Mouse (Mus musculus): Measurements from ENCODE around the gene Nat8l. TPM values are rescaled to one million over a fixed set of nuclear protein-coding genes. Genes with fewer than 3 reads are reported as not detected.

Gene Nat8l
- polyA plus RNA-seq, 1 experiment from 2014 or later, result 0.47 TPM

DNA sequence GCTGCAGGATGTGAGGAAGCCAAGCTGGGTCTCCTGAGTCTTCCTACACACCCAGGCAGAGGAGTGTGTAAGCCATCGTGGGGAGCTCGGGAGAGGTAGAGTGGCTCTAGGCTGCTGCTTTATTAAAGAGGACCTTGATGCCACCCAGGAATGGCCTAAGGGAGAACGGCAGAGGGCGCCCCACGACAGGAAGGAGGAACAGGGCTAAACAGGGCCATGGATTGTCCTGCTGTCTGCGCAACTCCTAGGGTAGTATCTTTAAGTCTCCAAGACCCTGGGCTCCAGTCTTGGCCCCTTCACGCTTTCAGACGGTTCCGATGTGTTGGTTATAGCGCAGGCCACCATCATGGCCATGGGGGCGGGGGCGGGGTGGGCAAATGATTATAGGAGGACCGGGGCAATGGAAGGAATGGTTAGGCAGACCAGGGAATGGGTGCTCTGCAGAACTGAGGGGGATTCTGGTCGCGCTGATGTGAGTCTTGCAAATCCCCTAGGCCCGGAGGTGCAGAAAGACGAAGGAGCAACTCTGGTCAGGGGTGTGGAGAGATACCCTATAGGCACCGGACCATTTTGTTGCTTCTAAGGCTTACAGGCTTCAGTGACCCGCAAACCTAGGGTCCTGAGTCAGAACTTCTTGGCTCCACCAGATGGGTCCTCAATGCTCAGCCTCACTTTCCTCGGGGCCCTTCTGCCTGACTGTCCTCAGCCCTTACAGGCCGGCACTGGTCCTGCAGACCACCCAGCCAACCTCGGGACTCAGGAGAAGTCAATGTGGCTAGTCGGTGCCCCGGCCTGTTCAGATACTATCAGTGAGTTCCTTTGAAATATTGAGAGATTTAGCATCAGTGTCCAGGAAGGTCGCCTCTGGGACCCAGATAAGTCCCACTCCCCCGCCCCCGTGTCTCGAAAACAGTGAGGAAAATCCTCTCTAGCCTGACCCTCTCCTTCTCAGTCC, 836 bp upstream of the Nat8l start:
- 30% methylated on average over 28 of the region's 28 CpGs for WGBS
- peak; percentile 56 for DNase-seq (ENCODE audit: low spot score)
- H3K27me3 ChIP-seq (replicated peaks; ENCODE audit: low read depth, poor library complexity, severe bottlenecking), result peaks cover 68% of the 10 kb centered on the region
- H3K9me3 ChIP-seq, result no peaks in the 10 kb centered on the region
- H3K4me3 ChIP-seq, result peak overlapping the region; percentile 72
- peaks cover 35% of the 10 kb centered on the region for H3K4me1 ChIP-seq
- H3K36me3 ChIP-seq (replicated peaks), result no peaks in the 10 kb centered on the region
- H3K27ac ChIP-seq (replicated peaks), result peak overlapping the region; percentile 84; the same call in 1 of the 2 replicates

DNA sequence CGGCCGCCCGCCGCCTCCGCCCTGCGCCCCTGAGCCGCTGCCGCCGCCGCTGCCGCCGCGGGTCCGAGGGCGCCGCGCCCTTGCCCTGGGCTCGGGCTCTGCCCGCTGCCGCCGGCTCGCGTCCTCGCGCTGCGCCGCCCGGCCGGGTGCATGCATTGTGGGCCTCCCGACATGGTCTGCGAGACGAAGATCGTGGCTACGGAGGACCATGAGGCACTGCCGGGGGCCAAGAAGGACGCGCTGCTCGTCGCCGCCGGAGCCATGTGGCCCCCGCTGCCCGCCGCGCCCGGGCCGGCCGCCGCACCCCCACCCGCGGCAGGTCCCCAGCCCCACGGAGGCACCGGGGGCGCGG, 886 bp downstream of the Nat8l start:
- peaks cover 82% of the 10 kb centered on the region for H3K27me3 ChIP-seq (replicated peaks; ENCODE audit: low read depth, poor library complexity, severe bottlenecking)
- peaks cover 11% of the 10 kb centered on the region; the same call in 1 of the 2 replicates for H3K36me3 ChIP-seq (replicated peaks)
- no peak for DNase-seq (ENCODE audit: low spot score)
- peak overlapping the region; percentile 84 for H3K27ac ChIP-seq (replicated peaks)
- H3K4me3 ChIP-seq, result peak overlapping the region; percentile 72
- no peaks in the 10 kb centered on the region for H3K9me3 ChIP-seq
- WGBS, result 2% methylated on average over 55 of the region's 55 CpGs
- H3K4me1 ChIP-seq, result peaks cover 35% of the 10 kb centered on the region

DNA sequence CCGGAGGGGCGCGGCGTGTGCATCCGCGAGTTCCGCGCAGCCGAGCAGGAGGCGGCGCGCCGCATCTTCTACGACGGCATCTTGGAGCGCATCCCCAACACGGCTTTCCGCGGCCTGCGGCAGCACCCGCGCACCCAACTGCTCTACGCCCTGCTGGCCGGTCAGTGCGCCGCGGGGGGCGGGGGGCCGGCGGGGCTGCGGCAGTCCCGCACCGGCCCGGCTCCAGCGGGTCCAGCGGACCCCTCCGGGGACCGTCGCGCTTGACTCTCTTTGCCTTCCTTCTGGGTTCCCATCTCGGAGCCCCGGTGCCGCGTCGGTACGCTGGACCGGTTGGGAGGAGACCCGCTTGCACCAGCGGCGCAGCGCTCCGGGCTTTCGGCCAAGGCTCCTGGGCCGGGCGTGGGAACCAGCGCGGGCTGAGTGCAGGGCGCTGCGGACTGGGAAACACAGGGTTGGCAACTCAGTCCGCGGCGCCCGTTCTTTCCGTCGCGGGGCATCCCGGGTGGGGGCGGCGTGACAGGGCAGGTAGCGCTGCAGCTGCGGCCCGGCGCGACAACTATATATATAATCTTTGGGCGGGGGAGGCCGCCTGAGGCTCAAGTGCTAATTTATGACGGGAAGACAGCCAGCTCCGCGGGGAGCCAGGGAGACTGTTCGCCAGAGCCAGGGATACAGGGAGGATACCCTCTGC, 1.4 kb downstream of the Nat8l start:
- H3K27me3 ChIP-seq (replicated peaks; ENCODE audit: low read depth, poor library complexity, severe bottlenecking), result peaks cover 82% of the 10 kb centered on the region
- H3K36me3 ChIP-seq (replicated peaks), result peaks cover 13% of the 10 kb centered on the region; the same call in 1 of the 2 replicates
- H3K4me3 ChIP-seq, result peak overlapping the region; percentile 72
- DNase-seq (ENCODE audit: low spot score), result peak; percentile 54
- WGBS, result 1% methylated on average over 80 of the region's 80 CpGs
- no peaks in the 10 kb centered on the region for H3K9me3 ChIP-seq
- H3K4me1 ChIP-seq, result peaks cover 35% of the 10 kb centered on the region
- H3K27ac ChIP-seq (replicated peaks), result peak overlapping the region; percentile 84

DNA sequence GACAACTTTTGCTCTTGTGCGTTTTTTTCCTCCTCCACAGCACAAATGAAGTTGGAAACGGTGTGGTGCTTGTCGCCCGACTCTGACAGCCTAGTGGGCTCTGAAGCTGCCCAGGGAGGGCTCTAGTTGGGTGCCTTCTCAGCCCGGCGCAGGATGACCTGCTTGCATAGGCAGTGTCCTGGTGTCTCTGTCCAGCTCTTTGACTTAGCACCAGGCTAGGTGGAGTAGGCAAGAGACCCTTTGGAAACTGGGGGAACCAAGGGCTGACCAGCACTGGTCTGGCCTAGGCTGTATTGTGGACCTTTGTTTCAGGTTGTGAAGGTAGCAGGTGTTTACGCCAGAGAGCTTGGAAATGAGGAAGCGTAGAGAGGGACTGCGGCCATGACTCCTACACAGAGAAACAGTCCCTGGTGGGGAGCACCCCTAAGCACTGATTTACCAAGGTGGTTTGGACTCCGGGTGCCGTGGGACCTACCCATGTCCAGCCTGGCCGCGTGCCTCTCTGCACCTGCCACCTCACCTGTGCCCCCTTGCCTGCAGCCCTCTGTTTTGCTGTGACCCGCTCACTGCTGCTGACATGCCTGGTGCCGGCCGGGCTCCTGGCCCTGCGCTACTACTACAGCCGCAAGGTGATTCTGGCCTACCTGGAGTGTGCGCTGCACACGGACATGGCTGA, 2.2 kb downstream of the Nat8l start:
- H3K4me3 ChIP-seq, result peak overlapping the region; percentile 72
- no peak overlapping the region for H3K27ac ChIP-seq (replicated peaks)
- WGBS, result 72% methylated on average over 20 of the region's 20 CpGs
- H3K9me3 ChIP-seq, result no peaks in the 10 kb centered on the region
- H3K36me3 ChIP-seq (replicated peaks), result peaks cover 13% of the 10 kb centered on the region; the same call in 1 of the 2 replicates
- H3K4me1 ChIP-seq, result peaks cover 35% of the 10 kb centered on the region
- DNase-seq (ENCODE audit: low spot score), result no peak
- H3K27me3 ChIP-seq (replicated peaks; ENCODE audit: low read depth, poor library complexity, severe bottlenecking), result peaks cover 78% of the 10 kb centered on the region

DNA sequence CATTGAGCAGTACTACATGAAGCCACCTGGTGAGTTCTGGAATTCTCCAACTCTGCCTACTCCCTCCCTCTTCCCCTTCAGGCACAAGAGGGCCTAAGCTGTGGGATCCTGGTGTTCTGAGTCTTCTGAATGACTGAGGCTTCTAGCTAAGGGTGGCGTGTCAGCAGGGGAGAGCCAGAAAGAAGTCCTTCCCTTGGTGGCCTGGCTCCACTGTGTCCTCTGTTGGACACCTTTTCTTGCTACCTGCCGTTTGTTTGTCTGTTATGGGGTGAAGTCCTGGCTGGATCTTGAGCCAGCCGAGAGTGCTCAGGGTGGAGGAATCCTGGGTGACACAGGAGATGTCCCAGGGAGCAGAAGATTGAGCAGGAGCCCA, 2.7 kb downstream of the Nat8l start:
- Histone ChIP-seq H3K27ac (replicated peaks) (no peak overlapping the region), H3K27me3 (replicated peaks; ENCODE audit: low read depth, poor library complexity, severe bottlenecking) (peaks cover 78% of the 10 kb centered on the region), H3K4me1 (peaks cover 35% of the 10 kb centered on the region), H3K9me3 (no peaks in the 10 kb centered on the region), H3K36me3 (replicated peaks) (peaks cover 13% of the 10 kb centered on the region; the same call in 1 of the 2 replicates), H3K4me3 (no peak overlapping the region)
- DNase-seq (ENCODE audit: low spot score), result no peak
- 82% methylated on average over 3 of the region's 3 CpGs for whole genome bisulfite sequencing

DNA sequence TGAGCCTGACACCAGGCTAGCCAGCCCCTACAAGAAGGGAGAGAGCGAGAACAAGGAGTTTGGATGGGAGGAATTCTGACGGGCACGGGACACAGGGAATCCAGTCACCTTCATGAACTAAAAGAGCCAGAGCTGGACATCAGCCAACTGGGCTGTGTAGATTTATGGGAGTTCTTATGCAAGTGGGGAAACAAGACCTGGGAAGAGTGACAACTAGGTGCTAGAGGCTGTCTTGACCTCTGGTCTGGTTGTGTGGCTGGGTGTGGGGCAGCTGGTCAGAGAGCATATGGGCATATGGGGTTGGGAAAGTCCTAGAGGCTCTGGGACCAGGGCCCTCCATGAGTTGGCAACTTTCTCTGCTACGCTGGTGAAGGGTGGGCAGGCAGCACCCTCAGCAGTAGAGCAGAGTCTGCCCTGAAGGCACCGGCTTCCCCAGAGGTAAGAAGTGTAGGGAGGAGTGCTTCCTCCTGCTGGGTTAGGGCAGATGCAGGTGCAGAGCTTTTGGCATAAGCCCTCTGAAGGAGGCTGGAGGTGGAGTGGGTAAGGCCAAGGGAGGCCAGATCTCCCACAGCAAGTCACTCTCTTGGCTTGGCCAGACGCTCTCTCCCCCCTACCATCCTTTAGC, 3.8 kb downstream of the Nat8l start:
- Histone ChIP-seq H3K9me3 (no peaks in the 10 kb centered on the region), H3K4me3 (no peak overlapping the region), H3K27me3 (replicated peaks; ENCODE audit: low read depth, poor library complexity, severe bottlenecking) (peaks cover 69% of the 10 kb centered on the region), H3K27ac (replicated peaks) (no peak overlapping the region), H3K4me1 (peaks cover 35% of the 10 kb centered on the region), H3K36me3 (replicated peaks) (peaks cover 13% of the 10 kb centered on the region; the same call in 1 of the 2 replicates)
- no peak for DNase-seq (ENCODE audit: low spot score)
- WGBS, result 89% methylated on average over 6 of the region's 6 CpGs

DNA sequence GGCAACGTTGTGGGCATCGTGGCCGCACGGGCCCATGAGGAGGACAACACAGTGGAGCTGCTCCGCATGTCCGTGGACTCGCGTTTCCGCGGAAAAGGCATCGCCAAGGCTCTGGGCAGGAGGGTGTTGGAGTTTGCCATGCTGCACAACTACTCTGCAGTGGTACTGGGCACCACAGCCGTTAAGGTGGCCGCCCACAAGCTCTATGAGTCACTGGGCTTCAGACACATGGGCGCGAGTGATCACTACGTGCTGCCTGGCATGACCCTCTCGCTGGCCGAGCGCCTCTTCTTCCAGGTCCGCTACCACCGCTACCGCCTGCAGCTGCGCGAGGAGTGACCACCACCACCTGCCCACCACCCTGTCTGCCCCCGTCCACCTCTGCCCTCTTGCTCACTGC, 5.0 kb downstream of the Nat8l start:
- peak; percentile 8 for DNase-seq (ENCODE audit: low spot score)
- no peaks in the 10 kb centered on the region for H3K9me3 ChIP-seq
- peaks cover 13% of the 10 kb centered on the region; the same call in 1 of the 2 replicates for H3K36me3 ChIP-seq (replicated peaks)
- no peak overlapping the region for H3K27ac ChIP-seq (replicated peaks)
- WGBS, result 95% methylated on average over 25 of the region's 25 CpGs
- peaks cover 56% of the 10 kb centered on the region for H3K27me3 ChIP-seq (replicated peaks; ENCODE audit: low read depth, poor library complexity, severe bottlenecking)
- peaks cover 24% of the 10 kb centered on the region for H3K4me1 ChIP-seq
- no peak overlapping the region for H3K4me3 ChIP-seq

DNA sequence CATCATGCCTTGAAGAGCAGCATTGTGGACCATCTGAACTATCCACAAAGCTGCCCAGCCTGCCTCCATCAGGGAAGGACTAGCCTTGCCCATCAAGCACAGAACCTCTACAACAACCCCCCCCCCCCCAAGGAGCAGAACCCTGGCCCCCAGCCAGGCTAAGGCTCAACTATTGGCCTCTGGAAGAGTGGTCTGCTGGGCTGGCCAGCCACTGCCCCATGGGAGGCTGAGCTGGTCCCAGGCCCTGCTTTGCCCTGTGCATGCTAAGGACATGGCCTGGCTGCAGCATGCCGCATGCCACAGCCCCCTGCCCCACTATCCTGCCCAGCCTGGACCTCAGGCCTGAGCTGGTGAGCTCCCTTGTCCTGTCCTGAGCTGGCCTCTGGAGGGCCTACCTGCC, 5.6 kb downstream of the Nat8l start:
- no peak for DNase-seq (ENCODE audit: low spot score)
- Histone ChIP-seq H3K27me3 (replicated peaks; ENCODE audit: low read depth, poor library complexity, severe bottlenecking) (peaks cover 50% of the 10 kb centered on the region), H3K9me3 (no peaks in the 10 kb centered on the region), H3K36me3 (replicated peaks) (peaks cover 13% of the 10 kb centered on the region; the same call in 1 of the 2 replicates), H3K27ac (replicated peaks) (no peak overlapping the region), H3K4me1 (peaks cover 19% of the 10 kb centered on the region), H3K4me3 (no peak overlapping the region)
- WGBS, result 82% methylated on average over 1 of the region's 1 CpGs

DNA sequence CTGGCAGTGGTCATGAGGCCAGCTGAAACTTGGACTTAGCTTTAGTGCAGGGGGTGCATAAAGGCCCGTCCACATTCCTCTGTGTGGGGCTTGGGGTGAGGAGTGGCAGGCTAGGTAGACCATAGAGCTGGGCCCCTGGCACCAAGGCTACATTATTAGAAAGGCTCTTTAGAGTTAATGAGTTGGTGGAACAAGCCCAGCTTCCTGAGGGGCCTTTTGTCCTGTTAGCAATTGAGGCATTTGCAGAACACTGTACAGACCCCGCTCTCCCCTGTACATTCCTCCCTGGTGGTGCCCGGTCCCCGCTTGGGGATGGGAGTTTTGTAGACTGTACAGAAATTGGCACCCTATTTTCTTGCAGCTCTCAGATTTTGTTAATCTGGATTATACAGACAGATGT, 6.9 kb downstream of the Nat8l start:
- Histone ChIP-seq H3K36me3 (replicated peaks) (peaks cover 13% of the 10 kb centered on the region; the same call in 1 of the 2 replicates), H3K4me3 (no peak overlapping the region), H3K27me3 (replicated peaks; ENCODE audit: low read depth, poor library complexity, severe bottlenecking) (peaks cover 38% of the 10 kb centered on the region), H3K4me1 (peaks cover 8% of the 10 kb centered on the region; the same call in 1 of the 2 replicates), H3K9me3 (no peaks in the 10 kb centered on the region), H3K27ac (replicated peaks) (no peak overlapping the region)
- 93% methylated on average over 4 of the region's 4 CpGs for WGBS
- DNase-seq (ENCODE audit: low spot score), result no peak

DNA sequence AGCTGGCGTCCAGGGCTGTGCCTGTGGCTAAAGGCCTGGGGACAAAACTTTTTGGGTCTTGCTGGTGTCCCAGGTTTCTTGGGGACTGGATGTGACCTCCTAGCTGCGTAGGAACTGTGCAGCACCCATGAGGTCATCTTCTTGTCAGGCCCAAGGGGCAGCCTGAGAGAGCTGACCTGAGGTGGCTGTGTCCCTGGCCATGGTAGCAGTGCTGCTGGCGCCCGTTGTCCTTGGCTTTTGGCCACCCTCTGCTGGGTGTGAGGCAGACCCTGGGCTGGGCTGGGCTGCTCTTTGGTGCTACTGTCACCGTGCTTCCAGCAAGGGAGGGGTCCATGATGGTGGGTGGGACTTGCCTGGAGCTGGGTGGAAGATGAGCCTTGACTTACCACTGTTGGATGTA, 8.8 kb downstream of the Nat8l start:
- H3K36me3 ChIP-seq (replicated peaks), result peaks cover 13% of the 10 kb centered on the region; the same call in 1 of the 2 replicates
- no peak for DNase-seq (ENCODE audit: low spot score)
- H3K9me3 ChIP-seq, result no peaks in the 10 kb centered on the region
- no peak overlapping the region for H3K27ac ChIP-seq (replicated peaks)
- no peaks in the 10 kb centered on the region for H3K4me1 ChIP-seq
- no peak overlapping the region for H3K4me3 ChIP-seq
- H3K27me3 ChIP-seq (replicated peaks; ENCODE audit: low read depth, poor library complexity, severe bottlenecking), result peaks cover 18% of the 10 kb centered on the region
- 80% methylated on average over 5 of the region's 5 CpGs for WGBS

DNA sequence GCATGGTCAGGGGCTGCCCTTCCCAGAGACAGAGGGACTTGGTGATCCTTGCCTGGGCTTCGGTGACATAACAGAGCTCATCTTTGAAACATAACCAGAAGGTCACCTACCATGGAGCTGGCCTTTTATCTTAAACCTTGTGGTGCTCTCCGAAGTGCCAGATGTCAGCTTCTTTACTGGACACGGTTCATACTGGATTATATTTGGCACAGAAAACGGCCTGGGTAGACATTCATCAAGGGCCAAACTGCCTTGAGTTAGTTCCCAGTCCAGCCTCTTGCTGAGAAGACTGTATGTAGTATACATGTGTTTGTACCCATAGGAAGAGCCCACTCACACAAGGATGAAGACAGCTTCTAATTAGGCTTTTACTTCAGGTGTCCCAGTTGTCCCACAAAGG, 11.0 kb downstream of the Nat8l start:
- Histone ChIP-seq H3K27me3 (replicated peaks; ENCODE audit: low read depth, poor library complexity, severe bottlenecking) (no peaks in the 10 kb centered on the region), H3K4me3 (no peak overlapping the region), H3K36me3 (replicated peaks) (peaks cover under 1% of the 10 kb centered on the region; the same call in 1 of the 2 replicates), H3K9me3 (no peaks in the 10 kb centered on the region), H3K27ac (replicated peaks) (no peak overlapping the region), H3K4me1 (no peaks in the 10 kb centered on the region)
- DNase-seq (ENCODE audit: low spot score), result no peak
- 87% methylated on average over 4 of the region's 4 CpGs for WGBS

DNA sequence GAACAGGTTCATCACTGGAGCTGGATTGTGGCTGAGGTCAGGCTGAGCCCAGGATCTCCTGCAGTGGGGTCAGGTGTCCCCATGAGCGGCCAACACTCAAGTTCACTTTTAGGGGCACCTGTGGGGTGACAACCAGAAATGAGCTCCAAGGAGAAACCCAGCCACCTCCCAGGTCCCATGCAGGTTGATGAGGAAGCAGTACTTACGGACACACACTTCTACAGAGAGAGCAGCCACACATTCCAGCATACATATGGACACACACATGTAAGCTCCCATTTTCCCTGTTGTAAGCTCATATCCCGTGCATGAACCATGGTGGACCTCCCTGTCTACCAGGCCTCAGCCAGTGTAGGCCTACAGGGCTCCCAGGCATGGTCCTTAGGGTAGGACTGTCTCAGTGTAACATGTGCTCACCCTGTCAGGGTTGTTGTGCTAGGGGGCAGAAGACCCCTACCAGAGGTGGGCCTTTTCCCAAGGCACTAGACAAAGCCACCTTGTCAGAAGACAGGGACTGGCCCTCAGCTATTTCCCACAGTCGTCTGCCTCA, 11.7 kb downstream of the Nat8l start:
- H3K36me3 ChIP-seq (replicated peaks), result no peaks in the 10 kb centered on the region
- 84% methylated on average over 4 of the region's 4 CpGs for WGBS
- DNase-seq (ENCODE audit: low spot score), result no peak
- H3K4me3 ChIP-seq, result no peak overlapping the region
- no peaks in the 10 kb centered on the region for H3K27me3 ChIP-seq (replicated peaks; ENCODE audit: low read depth, poor library complexity, severe bottlenecking)
- no peak overlapping the region for H3K27ac ChIP-seq (replicated peaks)
- H3K4me1 ChIP-seq, result no peaks in the 10 kb centered on the region
- H3K9me3 ChIP-seq, result no peaks in the 10 kb centered on the region

All from embryonic facial prominence, embryonic 10.5 days (tissue).